Comparison of ENCODE assay signal across 8 mouse cellular contexts in the genomic region with DNA sequence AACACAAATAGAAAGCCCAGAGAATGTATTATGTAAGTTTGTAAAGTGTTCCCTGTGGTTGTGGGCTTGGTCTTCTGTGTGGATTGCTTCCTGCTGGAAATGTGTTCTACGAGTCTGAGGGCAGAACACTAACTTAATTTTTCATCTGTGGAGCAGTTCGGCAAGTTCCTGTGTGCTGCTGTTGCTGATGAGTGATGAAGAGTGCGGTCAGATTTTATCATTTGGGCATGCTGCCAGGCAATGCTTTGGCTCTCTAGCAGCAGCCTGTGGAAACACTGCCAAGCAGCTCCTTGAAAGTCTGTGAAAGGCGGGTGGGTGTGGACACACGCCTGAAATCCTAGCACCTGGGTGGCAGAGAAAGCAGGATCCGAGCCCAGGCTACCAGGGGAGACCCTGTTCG. TPM values are rescaled to one million over a fixed set of nuclear protein-coding genes. Genes with fewer than 3 reads are reported as not detected.
DNase-seq lines count a peak whose midpoint lies in the region; ATAC-seq lines count a peak whose summit lies in the region.

No protein-coding gene starts in this region.

- no peaks in the 10 kb centered on the region for H3K27me3 ChIP-seq in hindbrain, embryonic 13.5 days
- H3K27me3 ChIP-seq in hindbrain, embryonic 16.5 days (replicated peaks; ENCODE audit: control insufficient read depth, insufficient read depth, low read length): no peaks in the 10 kb centered on the region
- H3K27me3 ChIP-seq in heart, embryonic 12.5 days (replicated peaks): no peaks in the 10 kb centered on the region

- H3K4me2 ChIP-seq in hindbrain, embryonic 13.5 days: no peak overlapping the region
- no peak overlapping the region for H3K4me2 ChIP-seq in hindbrain, embryonic 16.5 days (ENCODE audit: low read length)
- H3K4me2 ChIP-seq in heart, embryonic 12.5 days: peak overlapping the region; percentile 25; the same call in 1 of the 2 replicates

- DNase-seq in NIH3T3 (ENCODE audit: low read depth) (peak; percentile 79), MN1 (ENCODE audit: low spot score) (no peak)
- DNase-seq in kidney, postnatal 4 days: peak; percentile 62 to 72
- DNase-seq in right cerebral cortex, postnatal 25 days: peak; percentile 27
- DNase-seq in cerebellum, postnatal 14 days: no peak

- H3K9me3 ChIP-seq in hindbrain, embryonic 13.5 days: no peaks in the 10 kb centered on the region
- no peaks in the 10 kb centered on the region for H3K9me3 ChIP-seq in hindbrain, embryonic 16.5 days (ENCODE audit: control insufficient read depth, low read length)
- no peaks in the 10 kb centered on the region for H3K9me3 ChIP-seq in heart, embryonic 12.5 days (replicated peaks)

- peaks cover 14% of the 10 kb centered on the region for H3K4me1 ChIP-seq in hindbrain, embryonic 13.5 days (replicated peaks)
- H3K4me1 ChIP-seq in hindbrain, embryonic 16.5 days (ENCODE audit: control insufficient read depth, insufficient read depth, low read depth, low read length): peaks cover 6% of the 10 kb centered on the region
- H3K4me1 ChIP-seq in heart, embryonic 12.5 days (replicated peaks): peaks cover 43% of the 10 kb centered on the region

- WGBS in hindbrain, embryonic 13.5 days: 57% methylated on average over 7 of the region's 7 CpGs
- 63% methylated on average over 7 of the region's 7 CpGs for WGBS in hindbrain, embryonic 16.5 days
- WGBS in heart, embryonic 12.5 days: 19% methylated on average over 7 of the region's 7 CpGs

- H3K36me3 ChIP-seq in hindbrain, embryonic 13.5 days: no peaks in the 10 kb centered on the region
- H3K36me3 ChIP-seq in hindbrain, embryonic 16.5 days (ENCODE audit: control insufficient read depth, insufficient read depth, low read length): no peaks in the 10 kb centered on the region
- H3K36me3 ChIP-seq in heart, embryonic 12.5 days: no peaks in the 10 kb centered on the region

- no peak for ATAC-seq in hindbrain, embryonic 13.5 days (ENCODE audit: low FRiP score)
- no peak for ATAC-seq in hindbrain, embryonic 16.5 days
- ATAC-seq in heart, embryonic 12.5 days (ENCODE audit: insufficient number of reproducible peaks, low FRiP score): no peak

- H3K9ac ChIP-seq in hindbrain, embryonic 13.5 days: no peak overlapping the region
- H3K9ac ChIP-seq in hindbrain, embryonic 16.5 days (ENCODE audit: low read depth, low read length): no peak overlapping the region
- H3K9ac ChIP-seq in heart, embryonic 12.5 days: no peak overlapping the region; the same call in 1 of the 2 replicates

- H3K4me3 ChIP-seq in hindbrain, embryonic 13.5 days: no peak overlapping the region
- H3K4me3 ChIP-seq in hindbrain, embryonic 16.5 days (ENCODE audit: low read length): no peak overlapping the region
- H3K4me3 ChIP-seq in heart, embryonic 12.5 days: no peak overlapping the region

- 0 out of 2 replicates have a peak overlapping the region, but pooled peaks have one; percentile 8 for H3K27ac ChIP-seq in hindbrain, embryonic 13.5 days
- no peak overlapping the region for H3K27ac ChIP-seq in hindbrain, embryonic 16.5 days (ENCODE audit: low read depth, low read length)
- no peak overlapping the region for H3K27ac ChIP-seq in heart, embryonic 12.5 days (ENCODE audit: poor library complexity, severe bottlenecking)

RNA-seq across cellular contexts. Expression of gene Spata13, which starts 41.0 kb away (rescaled TPM):
- 34.8 and 37.0 TPM in 2 replicates for polyA plus RNA-seq in hindbrain, embryonic 13.5 days (2015; fragmentation: Nextera tagmentation; extraction: Ambion mirVana)
- 17.1 and 18.2 TPM in 2 replicates for polyA plus RNA-seq in hindbrain, embryonic 16.5 days (2015; fragmentation: Nextera tagmentation; extraction: Ambion mirVana)
- polyA plus RNA-seq in heart, embryonic 12.5 days (2016; fragmentation: Nextera tagmentation; extraction: Ambion mirVana): 21.0 and 22.4 TPM in 2 replicates

Comparison
In these comparisons a context has a peak if more than half of its experiments do, and no peak if none do; other contexts are left out.
1. DNase-seq: peak in NIH3T3 (single experiment), kidney, postnatal 4 days (2 of 2) and right cerebral cortex, postnatal 25 days (single experiment); none in MN1 (single experiment) and cerebellum, postnatal 14 days (0 of 2).